Mouse (Mus musculus) urinary bladder, postnatal 14 days (tissue): ENCODE measurements at regions not wholly inside any gene's neighbourhood (a gene's known extent, or its start where the extent isn't known, plus 50 kb on each side); places are given as distances from the start of the nearest gene placed in this dataset.

Experiments used
- DNase-seq: peaks from one replicate; pipeline ENCODE4 v3.0.0; 2021; ENCODE audit warnings: low spot score

GRCm38 (mm10) chr3:147180711-147181110 is 328.5 kb downstream of the Ttll7 start:
- DNase-seq: no peak

DNA sequence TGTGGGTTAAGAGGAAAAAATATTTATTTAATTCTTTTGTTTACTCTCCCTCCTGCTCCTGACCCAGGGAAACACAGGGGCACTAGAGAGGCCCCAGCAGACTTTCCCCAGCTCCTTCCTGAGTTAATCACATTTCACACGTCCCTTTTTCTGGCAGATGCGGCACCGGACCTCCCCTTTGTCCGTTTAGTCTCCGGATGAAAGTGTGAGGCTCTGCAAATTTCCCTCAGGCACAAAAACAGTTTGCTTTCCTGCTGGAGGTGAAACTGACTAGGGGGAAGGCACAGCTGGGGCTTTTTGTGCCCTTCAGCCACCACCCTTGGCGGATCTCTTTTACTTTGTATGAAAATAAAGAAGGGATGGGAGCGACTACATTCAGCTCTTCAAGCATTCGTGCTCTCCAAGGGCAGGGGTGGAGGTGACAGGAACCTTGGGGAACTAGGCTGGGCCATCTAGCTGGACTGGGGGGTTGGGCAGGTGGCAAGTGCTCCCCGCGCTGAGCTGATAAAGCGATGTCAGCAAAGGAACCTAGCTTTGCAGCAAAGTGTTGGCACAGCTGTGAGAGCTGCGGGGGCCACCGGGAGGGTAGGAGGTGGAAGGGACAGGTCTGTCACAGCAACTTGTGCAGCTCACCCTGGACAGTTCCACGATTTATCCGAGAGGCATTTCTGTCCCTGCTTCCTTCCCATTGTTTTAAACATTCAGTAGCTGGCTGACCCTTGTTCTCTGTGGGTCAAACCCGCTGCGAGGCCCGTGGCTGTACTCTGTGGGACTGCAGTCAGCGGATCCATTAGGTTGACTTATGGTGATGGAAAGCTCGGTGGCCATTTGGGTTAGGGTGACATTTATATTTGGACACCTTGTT is 329.6 kb downstream of the Ttll7 start:
- no peak for DNase-seq

- no peak for DNase-seq
These were observed 330.3 kb downstream of the Ttll7 start for GRCm38 (mm10) chr3:147182366-147182875.

DNA sequence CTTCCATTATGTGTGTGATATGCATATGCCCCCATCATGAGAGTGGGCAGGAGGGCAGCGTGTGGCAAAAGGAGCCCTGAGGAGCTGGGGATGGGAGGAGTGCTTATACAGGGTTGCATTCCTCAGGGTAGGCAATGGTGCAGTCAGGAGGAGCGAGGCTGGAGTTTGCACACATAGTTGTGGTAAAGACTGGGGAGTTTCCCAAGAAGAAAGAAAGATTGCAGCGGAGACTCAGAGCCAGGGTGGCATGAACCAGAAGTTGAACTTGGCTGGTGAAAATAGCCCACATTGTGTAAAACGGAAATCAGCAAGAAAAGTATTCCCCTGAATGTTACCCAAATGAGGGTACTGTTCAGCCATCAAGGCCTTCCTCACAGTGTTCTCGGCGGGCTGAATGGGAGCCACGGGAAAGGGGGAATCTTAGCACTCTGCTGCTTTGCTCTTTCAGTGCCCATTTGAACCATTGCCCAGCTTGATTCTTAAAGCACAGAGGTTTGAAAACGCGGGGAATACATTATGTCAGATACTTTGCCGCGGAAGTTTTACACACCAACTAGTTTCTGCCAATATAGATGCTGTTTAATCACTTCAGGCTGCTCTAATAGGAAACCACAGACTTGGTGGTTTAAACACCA is 331.6 kb downstream of the Ttll7 start:
- DNase-seq: no peak

DNA sequence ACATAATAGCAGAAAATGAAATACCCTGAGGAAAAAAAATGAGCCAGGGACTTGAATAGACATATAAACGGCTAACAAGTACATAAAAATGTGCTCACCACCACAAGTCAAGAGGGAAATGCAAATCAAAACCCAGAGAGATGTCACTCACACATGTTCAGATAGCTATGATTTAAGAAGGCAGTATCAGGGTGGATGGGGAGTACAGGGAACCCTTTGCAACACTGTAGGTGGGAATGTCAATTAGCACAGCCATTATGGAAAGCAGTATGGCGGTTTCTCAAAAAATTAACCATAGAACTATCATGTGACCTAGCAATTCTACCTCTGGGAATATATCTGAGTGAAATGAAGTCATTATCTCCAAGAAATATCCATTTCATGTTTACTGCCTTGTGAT is 337.6 kb downstream of the Ttll7 start:
- no peak for DNase-seq

DNA sequence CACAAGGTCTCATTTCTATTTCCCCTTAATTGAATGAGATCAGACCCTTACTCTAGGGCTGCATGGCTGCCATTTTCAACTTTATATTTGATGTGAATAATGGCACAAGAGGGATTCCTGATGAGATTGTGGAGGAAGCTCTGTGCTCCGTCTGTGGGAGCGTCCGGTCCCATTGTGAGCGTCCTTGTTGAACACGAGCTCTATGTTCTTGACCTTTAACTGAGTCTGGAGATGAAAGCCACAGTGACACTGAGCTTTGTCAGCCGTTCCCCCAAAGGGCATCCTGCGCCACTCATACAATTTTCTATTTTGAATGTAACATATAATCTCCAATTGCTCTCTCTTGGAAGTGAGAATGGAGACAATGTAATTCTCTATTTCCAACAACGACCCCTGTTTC is 344.5 kb downstream of the Ttll7 start:
- DNase-seq: no peak

GRCm38 (mm10) chr3:147197215-147197614 is 345.0 kb downstream of the Ttll7 start:
- no peak for DNase-seq

DNA sequence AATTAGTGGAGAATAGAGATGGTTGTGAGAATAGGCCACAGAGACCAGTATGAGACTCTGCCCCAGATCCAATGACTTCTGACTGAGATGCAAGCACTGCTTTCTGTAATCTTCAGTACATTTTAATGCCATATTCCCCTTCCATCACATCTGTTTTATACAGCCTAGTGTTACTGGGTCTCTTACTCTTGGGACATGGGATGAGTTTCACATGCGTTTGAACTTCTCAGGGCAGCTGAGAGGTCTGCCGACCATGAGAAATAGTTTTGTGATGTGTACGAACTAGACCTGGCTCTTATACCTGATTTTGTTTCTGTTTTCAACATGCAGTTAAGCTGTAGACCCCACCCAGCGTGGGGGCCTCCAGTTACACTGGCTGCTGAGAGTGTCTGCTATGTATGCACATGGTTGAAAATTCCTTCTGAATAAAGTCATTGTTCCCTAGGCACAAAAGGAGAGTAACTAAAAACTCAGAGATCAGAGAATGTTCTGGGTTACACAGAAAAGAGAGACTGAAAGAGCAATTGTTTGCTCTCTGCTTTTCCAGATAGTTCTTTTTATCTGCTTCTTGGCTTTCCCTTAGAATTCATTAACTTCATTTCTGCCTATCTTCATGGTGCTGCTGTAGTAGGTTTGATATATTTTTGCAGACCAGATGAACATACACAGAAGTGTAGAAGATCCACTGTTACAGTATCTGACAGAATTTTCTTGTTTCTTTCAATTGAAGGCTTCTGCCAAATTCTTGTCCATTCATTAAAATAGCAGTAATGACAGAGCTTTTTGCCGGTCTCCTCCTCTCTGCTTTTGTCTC is 359.2 kb downstream of the Ttll7 start:
- no peak for DNase-seq

DNA sequence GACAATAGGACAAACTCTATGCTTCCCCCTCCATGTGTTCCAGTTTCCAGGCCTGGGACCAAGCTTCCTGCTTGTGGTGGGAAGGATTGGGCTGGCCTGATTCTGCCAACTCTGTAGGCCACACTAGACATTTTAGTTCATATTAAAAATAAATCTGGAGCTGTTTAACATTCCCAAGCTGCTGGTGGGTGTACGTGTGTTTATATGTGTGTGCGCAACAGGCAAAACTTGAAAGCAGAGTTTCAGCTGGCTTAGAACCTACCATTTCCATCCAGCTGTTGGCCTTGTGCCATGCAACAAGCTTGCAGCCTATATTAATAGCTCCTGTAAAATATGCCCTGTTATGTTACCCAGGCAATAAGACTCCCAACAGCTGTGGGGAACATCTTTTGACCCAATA is 376.5 kb downstream of the Ttll7 start:
- DNase-seq: peak; percentile 5

- no peak for DNase-seq
These were observed 378.4 kb downstream of the Ttll7 start for GRCm38 (mm10) chr3:147230594-147230993.

DNA sequence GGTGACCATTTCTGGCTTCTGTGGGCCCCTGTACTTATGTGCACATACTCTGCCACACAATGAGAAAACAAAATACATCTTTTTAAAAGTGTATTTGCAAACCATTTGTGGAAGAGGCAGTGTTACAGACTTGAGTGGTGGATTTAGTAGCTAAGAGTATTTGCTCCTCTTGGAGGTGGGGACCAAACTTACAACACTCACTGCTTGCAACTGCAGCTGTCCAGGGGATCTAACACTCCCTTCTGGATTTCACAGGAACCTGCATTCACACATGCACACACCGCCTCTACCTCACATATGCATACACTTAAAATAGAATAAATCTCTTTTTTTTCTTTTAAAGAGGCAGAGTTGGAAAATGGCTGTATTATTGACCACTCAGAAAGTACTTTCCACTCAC is 386.2 kb downstream of the Ttll7 start:
- no peak for DNase-seq

GRCm38 (mm10) chr3:147240651-147241050 is 388.5 kb downstream of the Ttll7 start:
- DNase-seq: no peak

GRCm38 (mm10) chr3:147244911-147245430 is 392.8 kb downstream of the Ttll7 start:
- DNase-seq: no peak

- no peak for DNase-seq
These were observed 394.0 kb downstream of the Ttll7 start for GRCm38 (mm10) chr3:147246141-147246540.

GRCm38 (mm10) chr3:147249466-147249865 is 397.3 kb downstream of the Ttll7 start:
- DNase-seq: no peak

- DNase-seq: no peak
These were observed 397.7 kb downstream of the Ttll7 start for GRCm38 (mm10) chr3:147249906-147250305.

DNA sequence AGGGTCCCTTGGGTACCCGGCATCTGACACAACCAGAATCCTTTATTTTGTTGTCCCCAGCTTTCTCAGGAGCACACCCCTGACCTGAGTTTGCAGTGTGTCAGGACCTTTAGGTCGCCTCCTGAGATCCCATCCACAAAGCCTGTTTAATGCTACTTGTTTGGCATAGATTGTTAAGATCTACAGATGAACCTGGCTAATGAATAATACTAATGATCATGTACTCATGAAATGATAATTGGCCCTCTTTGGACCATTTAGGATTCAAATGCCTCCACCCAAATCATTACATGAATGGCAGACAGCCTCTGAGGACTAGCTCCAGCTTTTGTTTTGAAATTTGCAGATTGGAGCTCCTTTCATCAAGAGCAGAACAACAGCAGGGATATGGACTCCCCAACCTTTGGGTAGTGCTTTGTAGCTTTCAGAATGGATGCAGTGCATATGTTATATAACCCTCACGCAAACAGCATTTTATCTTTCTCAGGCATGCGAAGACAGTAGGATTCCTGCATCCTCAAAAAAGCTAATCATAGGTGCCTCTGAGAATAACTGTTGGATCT is 400.1 kb downstream of the Ttll7 start:
- DNase-seq: no peak

DNA sequence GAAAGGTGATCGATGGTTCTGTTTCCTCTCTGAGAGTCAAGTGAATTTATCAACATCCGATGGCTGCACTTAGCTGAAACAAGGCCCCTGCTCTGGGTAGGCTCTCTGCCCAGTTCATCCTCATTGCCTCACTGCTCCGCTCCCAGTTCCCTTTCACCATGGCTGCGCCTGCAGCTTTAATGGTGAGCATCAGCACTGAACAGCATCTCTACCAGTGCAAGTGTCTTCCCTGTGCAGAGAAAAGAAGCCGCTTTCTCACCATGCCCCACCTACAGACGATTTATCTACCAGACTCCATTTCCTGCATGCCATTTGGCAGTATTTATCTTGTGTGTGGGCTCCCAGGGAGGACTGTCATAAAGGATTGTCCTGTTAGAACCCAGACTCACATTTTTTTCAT is 400.6 kb downstream of the Ttll7 start:
- DNase-seq: no peak

DNA sequence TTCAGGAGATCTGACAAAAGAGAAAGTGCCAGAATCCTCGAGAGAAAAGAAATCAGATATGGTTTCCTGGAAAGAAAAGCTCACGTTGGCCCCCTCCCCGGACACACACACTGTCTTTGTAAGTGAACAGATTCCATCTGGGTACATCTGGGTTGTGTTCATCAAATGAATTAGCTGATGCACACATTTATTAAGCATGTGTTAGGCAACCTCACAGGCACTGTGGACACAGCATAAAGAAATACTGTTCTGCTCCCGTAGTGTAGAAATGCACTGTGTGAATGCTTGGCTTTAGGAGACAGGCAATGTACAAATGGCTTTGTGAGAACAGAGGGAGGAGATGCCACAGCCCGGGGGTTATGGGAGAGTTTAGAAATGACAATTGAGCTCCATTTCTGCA is 402.3 kb downstream of the Ttll7 start:
- no peak for DNase-seq

- no peak for DNase-seq
These were observed 408.9 kb downstream of the Ttll7 start for GRCm38 (mm10) chr3:147260958-147261595.

DNA sequence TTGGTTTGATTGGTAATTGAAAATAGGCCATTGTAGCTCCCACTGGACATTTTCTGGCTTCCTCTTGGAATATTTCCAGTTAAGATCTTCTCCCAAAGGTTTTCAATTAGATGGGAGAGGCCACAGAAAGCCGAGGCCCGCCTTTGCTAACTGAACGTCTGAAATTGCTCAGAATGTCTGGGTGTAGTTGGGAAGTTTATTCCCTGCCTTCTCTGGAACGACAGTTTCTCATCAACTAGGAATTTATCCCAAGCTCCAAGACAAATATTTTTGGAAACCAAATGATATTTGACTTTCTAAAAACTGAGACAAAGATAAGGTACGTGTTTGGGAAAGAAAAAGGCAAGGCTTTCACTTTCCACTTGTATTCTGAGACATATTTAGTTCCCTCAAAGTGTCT is 414.4 kb downstream of the Ttll7 start:
- no peak for DNase-seq
